Mouse (Mus musculus): ENCODE measurements around the gene Podxl.

DNA sequence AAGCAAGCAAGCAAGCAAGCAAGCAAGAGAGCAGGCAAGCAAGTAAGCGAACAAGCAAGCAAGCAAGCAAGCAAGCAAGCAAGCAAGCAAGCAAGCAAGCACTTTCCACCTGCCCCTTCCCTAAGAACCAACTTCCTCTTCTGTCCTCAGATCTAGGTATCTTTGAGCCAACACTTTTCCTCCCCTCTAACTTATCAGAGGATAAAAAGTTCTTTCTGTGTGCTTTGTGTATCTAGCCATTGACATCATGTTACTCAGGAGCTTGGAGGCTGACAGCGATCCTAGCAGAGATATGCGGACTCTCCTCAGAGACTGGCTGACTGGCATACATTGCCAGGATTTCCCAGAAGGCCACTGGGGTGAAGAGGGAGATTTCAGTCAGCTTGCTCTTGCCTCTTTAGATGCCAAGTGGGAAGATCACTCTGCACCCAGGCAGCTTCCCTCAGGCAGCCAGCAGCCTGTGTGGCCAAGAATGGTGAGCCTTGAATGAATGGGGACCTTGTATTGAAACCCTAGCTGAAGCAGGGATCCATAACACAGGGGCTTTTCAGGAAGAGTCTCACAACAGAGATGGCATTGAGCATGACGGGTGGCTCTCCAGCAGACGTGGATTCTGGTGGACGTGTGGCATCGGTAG, 41.0 kb upstream of the Podxl start:
- TF ChIP-seq POLR2A (IDR thresholded peaks at IDR 0.05; ENCODE audit: borderline replicate concordance, low read depth, low read length) (no peak), CTCF (IDR thresholded peaks at IDR 0.05; ENCODE audit: low read depth, low read length) (no peak)
